Mouse (Mus musculus) limb, embryonic 10.5 days (tissue): ENCODE results near the gene Cnnm2. TPM values are rescaled to one million over a fixed set of nuclear protein-coding genes. Genes with fewer than 3 reads are reported as not detected.
"Not testable (repeated sequence)": the region's sequence is repeated elsewhere in the genome, so short reads cannot be mapped to it uniquely, and the experiment has no call there.

ENCODE experiments used
- DNase-seq: peaks from one replicate; pipeline ENCODE4 v3.0.0-alpha.2; 2017; ENCODE audit warnings: low spot score
- H3K27ac ChIP-seq: fragments of 300-500 bp; sonication (generic); 2 replicates; pipeline ENCODE4 v1.5.1; 2016; ENCODE audit warnings: mild to moderate bottlenecking
- H3K27me3 ChIP-seq: fragments of 300-500 bp; sonication (generic); 2 replicates; pipeline ENCODE4 v1.6.1; 2016; ENCODE audit warnings: low read depth, mild to moderate bottlenecking; ENCODE audit not compliant: poor library complexity, severe bottlenecking
- H3K36me3 ChIP-seq: fragments of 300-500 bp; sonication (generic); 2 replicates; pipeline ENCODE4 v1.6.1; 2016; ENCODE audit warnings: mild to moderate bottlenecking, moderate library complexity
- H3K4me1 ChIP-seq: fragments of 300-500 bp; sonication (generic); 2 replicates; pipeline ENCODE4 v1.6.1; 2016
- H3K4me3 ChIP-seq: fragments of 300-500 bp; sonication (generic); 2 replicates; pipeline ENCODE4 v1.5.1; 2016; ENCODE audit warnings: mild to moderate bottlenecking, moderate library complexity
- H3K9me3 ChIP-seq: fragments of 300-500 bp; sonication (generic); replicated peaks from 2 replicates; pipeline ENCODE4 v1.6.1; 2016; ENCODE audit warnings: mild to moderate bottlenecking
- WGBS: fragments of 180-500 bp; shearing (Covaris S2); methylation state at CpG from one replicate; pipeline ENCODE4 v1.1.7; 2016; 5-methylcytosine and 5-hydroxymethylcytosine counted together
- polyA plus RNA-seq: library from polyadenylated mRNA; unstranded; fragments of >200 nt; fragmentation: Nextera tagmentation; extraction: Ambion mirVana; gene quantifications from 2 replicates; pipeline ENCODE4 v1.2.1, GENCODE M21; 2016

Cnnm2 gene
- polyA plus RNA-seq, 1 experiment from 2014 or later, result 1.6 TPM

DNA sequence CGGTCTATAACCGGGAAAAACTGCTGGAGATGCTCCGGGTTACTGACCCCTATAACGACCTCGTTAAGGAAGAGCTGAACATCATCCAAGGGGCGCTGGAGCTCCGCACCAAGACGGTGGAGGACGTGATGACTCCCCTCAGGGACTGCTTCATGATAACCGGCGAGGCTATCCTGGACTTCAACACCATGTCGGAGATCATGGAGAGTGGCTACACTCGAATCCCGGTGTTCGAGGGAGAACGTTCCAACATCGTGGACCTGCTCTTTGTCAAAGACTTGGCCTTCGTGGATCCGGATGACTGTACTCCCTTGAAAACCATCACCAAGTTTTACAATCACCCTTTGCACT is 1.6 kb downstream of the Cnnm2 start:
- Histone ChIP-seq H3K4me3 (peak overlapping the region; percentile 86), H3K4me1 (peaks cover 24% of the 10 kb centered on the region), H3K27me3 (peaks cover 39% of the 10 kb centered on the region), H3K36me3 (no peaks in the 10 kb centered on the region), H3K9me3 (no peaks in the 10 kb centered on the region), H3K27ac (no peak overlapping the region)
- under 1% methylated on average over 19 of the region's 19 CpGs for WGBS
- DNase-seq, result peak; percentile 53

DNA sequence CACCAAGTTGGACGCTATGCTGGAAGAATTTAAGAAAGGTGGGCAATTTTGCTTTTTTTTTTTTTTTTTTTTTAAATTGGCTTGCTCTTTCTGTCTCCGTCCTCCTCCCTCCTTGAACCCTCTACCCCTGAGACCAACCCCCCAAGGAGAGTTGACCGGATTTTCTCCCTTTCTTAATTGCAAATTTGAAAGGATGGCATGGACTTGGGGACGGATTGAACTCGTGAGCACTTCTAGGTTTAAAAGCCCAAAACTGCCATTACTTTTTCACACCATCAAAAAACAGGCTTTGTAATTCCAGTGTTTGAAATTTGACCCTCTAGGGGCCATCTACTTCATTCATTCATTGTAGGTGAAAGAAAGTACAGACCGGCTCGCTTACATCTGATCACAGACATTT is 2.0 kb downstream of the Cnnm2 start:
- no peak overlapping the region for H3K27ac ChIP-seq
- peaks cover 24% of the 10 kb centered on the region for H3K4me1 ChIP-seq
- H3K27me3 ChIP-seq, result peaks cover 39% of the 10 kb centered on the region
- 7% methylated on average over 7 of the region's 7 CpGs for WGBS
- H3K9me3 ChIP-seq, result no peaks in the 10 kb centered on the region
- H3K36me3 ChIP-seq, result no peaks in the 10 kb centered on the region
- peak overlapping the region; percentile 86 for H3K4me3 ChIP-seq
- no peak for DNase-seq

DNA sequence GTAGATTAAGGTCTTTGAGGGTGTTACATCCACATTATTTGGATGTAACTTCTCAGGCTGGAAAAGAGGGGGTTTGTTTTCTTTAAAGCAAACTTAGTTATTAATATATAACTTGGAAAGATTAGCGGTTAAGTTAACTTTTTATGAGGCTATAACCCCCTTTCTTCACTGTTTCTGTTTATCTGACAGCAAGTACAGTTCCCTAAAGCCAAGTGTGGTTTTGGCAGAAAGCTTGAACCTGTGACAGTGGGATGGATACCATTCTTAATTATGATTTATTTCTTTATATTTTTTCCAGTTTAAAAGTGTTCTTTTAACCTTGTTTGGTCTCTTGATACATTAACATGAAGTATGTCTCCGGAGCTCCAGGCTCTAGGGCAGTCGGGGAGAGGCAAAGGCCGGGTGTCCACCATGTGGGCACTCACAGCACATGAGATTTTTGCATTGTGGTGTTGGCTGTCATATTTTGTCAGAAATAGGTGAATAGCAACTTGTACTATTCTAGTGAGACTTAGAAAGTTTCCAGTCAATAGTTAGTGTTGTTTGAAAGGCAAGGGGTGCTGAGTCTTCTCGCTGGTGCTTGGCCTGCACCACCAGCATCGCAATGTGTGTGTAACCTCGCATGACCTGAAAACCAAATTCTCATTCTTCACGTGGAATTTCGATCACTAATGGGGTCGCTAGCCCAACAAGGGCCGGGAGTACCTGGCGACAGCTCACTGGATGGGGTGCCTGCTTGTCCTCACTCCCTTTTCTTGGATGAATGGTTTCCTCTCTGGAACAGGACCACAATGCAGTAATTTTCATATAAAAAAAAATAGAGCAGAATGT is 2.8 kb downstream of the Cnnm2 start:
- H3K4me1 ChIP-seq, result peaks cover 24% of the 10 kb centered on the region
- no peak overlapping the region for H3K27ac ChIP-seq
- no peaks in the 10 kb centered on the region for H3K36me3 ChIP-seq
- no peak overlapping the region for H3K4me3 ChIP-seq
- no peaks in the 10 kb centered on the region for H3K9me3 ChIP-seq
- WGBS, result 66% methylated on average over 12 of the region's 12 CpGs
- H3K27me3 ChIP-seq, result peaks cover 34% of the 10 kb centered on the region
- no peak for DNase-seq

DNA sequence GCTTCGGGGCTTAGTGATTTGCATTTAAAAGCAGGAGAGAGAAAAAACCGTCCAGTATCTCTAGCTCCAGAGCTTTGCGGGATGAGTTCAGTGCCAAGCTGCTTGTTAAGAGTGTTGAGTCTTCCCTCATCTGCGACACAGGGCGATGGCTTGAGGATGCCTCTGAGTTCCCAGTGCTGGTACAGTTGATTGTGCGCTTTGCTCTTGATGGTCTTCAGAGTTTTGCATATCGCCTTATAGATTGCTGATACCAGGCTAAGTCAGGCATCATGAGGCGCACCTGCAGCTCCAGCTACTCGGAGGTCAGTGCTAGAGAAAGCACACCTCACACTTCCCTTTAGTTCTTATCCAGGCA is 3.3 kb downstream of the Cnnm2 start:
- Histone ChIP-seq H3K27ac (no peak overlapping the region), H3K36me3 (no peaks in the 10 kb centered on the region), H3K4me3 (no peak overlapping the region), H3K27me3 (peaks cover 32% of the 10 kb centered on the region), H3K4me1 (peaks cover 24% of the 10 kb centered on the region), H3K9me3 (no peaks in the 10 kb centered on the region)
- 74% methylated on average over 9 of the region's 9 CpGs for WGBS
- DNase-seq, result no peak

DNA sequence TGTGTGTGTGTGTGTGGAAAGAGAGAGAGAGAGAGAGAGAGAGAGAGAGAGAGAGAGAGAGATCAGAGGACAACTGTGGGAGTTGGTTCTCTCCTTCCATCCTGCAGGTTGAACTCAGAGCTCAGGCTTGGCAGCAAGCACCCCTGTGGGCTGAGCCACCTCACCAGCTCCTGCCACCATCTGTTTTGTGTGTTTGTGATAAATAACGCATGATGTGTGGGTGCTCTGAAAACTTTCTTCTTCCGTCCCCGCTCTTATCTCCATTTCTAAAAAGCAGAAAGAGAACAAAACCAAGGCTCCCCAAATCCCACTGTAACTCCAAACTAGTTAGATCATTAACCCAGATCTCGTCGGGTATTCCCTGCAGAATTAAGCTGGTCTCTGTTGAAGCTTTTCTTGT is 4.7 kb downstream of the Cnnm2 start:
- peaks cover 32% of the 10 kb centered on the region for H3K27me3 ChIP-seq
- WGBS, result 76% methylated on average over 5 of the region's 5 CpGs

DNA sequence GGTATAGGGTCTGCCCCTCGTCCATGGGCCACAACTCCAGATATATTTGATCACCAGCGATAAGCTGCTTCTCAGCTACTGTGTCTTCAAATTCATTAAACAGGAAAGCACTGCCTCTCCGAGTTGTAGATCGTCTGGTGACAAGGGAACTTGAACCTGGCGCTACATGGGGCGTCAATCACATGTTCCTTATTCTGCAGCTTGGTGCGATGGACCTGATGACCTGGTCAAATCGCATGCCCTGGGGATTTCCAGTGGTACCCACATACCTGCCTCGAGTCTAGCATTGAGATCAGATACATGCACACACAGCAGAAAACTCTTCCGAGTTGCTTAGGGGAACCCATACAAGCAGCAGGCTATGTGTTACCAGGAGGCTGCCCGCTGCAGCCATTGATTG is 8.4 kb downstream of the Cnnm2 start:
- DNase-seq, result no peak
- peaks cover 3% of the 10 kb centered on the region for H3K27me3 ChIP-seq
- 93% methylated on average over 11 of the region's 11 CpGs for WGBS
- H3K4me3 ChIP-seq, result no peak overlapping the region
- peaks cover 19% of the 10 kb centered on the region for H3K4me1 ChIP-seq
- no peak overlapping the region for H3K27ac ChIP-seq
- H3K9me3 ChIP-seq, result no peaks in the 10 kb centered on the region
- H3K36me3 ChIP-seq, result no peaks in the 10 kb centered on the region

More for the DNA sequence above, 4.7 kb downstream of the Cnnm2 start:
- no peak for DNase-seq
- Histone ChIP-seq H3K36me3 (no peaks in the 10 kb centered on the region), H3K9me3 (no peaks in the 10 kb centered on the region), H3K27ac (no peak overlapping the region), H3K4me3 (no peak overlapping the region), H3K4me1 (peaks cover 26% of the 10 kb centered on the region)

DNA sequence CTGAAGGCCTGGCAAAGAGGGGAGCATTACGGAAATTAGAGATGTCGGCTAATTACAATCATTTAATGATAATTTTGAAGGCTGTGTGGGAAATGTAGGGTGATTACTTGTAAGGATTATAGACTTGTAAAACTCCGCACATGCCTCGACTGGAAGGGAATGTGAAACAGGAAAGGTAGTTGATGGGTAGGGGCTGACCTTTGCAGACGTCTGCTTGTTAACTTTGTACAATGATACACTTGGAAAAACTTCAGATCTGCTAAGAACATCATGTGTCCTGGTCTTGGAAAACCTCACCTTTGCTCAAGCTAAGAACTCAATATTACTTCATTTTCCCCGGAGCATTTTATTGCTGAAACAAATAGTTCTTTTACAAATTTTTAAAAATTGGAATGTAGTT is 10.4 kb downstream of the Cnnm2 start:
- Histone ChIP-seq H3K4me3 (no peak overlapping the region), H3K9me3 (no peaks in the 10 kb centered on the region), H3K36me3 (no peaks in the 10 kb centered on the region), H3K27me3 (no peaks in the 10 kb centered on the region), H3K27ac (no peak overlapping the region), H3K4me1 (peaks cover 19% of the 10 kb centered on the region)
- 70% methylated on average over 6 of the region's 6 CpGs for WGBS
- DNase-seq, result no peak

DNA sequence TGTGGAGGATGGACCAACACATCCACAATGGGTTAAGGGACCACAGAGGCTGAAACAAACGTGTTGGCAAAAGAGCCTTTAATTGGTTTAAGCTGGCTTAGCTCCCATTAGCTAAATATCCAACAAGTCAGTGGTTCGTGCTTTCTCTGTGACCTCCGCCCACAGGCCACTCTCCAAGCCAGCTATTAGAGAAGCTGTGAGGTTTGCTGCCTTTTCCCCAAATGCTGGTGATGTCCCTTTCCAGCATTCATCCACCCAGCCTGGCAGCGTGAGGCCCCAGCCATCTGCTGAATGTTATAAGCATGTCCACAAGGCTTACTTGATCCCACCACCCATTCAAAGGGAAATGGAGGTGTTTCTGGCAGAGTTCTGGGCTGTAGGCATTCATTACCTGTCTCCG is 15.0 kb downstream of the Cnnm2 start:
- Histone ChIP-seq H3K4me3 (no peak overlapping the region), H3K36me3 (no peaks in the 10 kb centered on the region), H3K27me3 (no peaks in the 10 kb centered on the region), H3K27ac (no peak overlapping the region), H3K9me3 (no peaks in the 10 kb centered on the region), H3K4me1 (peaks cover 10% of the 10 kb centered on the region; the same call in 1 of the 2 replicates)
- 59% methylated on average over 5 of the region's 5 CpGs for WGBS
- no peak for DNase-seq

DNA sequence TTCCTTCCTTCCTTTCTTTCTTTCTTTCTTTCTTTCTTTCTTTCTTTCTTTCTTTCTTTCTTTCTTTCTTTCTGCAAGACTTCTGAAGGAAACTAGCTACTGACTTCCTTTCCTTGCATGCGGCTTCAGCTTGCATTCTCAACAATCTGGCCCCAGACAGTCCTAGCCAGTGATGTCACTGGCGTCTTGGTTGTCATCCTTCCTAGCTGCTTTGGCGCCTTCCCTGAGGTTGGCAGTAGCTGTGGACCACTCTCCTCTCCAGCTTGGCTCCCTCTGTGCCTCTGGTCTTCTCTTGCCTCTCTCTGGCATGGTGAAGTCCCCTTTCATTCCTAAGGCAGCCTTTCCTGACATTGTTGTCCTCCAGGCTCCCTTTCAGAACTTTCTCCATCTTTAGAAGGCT is 15.5 kb downstream of the Cnnm2 start:
- DNase-seq, result no peak
- Histone ChIP-seq H3K27me3 (no peaks in the 10 kb centered on the region), H3K4me3 (no peak overlapping the region), H3K36me3 (no peaks in the 10 kb centered on the region), H3K9me3 (no peaks in the 10 kb centered on the region), H3K27ac (no peak overlapping the region), H3K4me1 (peaks cover 6% of the 10 kb centered on the region; the same call in 1 of the 2 replicates)
- WGBS, result 85% methylated on average over 3 of the region's 3 CpGs

DNA sequence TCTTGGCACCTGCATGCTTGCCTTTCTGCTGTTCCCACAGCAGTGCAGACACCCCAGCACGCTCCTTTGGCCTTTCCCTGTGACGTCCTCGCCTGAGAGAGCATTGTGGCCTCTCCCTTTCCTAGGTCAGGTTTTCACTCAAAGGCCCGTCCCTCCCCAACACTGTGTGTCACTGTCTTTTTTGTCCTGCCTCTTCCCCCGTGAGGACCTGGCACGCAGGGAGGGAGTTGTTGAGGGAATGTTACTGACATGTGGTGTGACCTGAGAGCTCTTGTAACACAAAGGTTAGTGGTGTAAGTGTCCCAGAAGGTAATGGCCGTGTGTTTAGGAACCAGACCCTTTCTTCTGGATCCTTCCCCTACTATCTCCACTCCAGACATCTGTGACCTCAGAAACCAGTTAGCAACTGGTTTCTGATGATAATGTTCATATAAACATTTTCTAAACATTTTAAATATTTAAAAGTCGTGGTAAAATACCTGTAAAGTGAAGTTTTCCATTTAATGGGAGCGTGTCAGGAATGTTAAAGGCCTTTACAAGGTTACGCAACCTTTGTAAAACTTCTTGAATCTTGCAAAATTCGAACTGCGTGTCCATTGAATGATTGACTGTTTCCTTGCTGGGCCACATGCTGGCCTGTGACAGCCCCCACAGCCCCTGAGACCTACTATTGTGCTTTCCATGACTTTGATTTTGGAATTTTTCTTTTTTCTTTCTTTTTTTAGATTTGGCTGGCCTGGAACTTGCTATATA is 16.7 kb downstream of the Cnnm2 start:
- DNase-seq, result no peak
- Histone ChIP-seq H3K4me3 (no peak overlapping the region), H3K9me3 (no peaks in the 10 kb centered on the region), H3K36me3 (no peaks in the 10 kb centered on the region), H3K27me3 (no peaks in the 10 kb centered on the region), H3K27ac (no peak overlapping the region), H3K4me1 (no peaks in the 10 kb centered on the region)
- WGBS, result 74% methylated on average over 12 of the region's 12 CpGs

DNA sequence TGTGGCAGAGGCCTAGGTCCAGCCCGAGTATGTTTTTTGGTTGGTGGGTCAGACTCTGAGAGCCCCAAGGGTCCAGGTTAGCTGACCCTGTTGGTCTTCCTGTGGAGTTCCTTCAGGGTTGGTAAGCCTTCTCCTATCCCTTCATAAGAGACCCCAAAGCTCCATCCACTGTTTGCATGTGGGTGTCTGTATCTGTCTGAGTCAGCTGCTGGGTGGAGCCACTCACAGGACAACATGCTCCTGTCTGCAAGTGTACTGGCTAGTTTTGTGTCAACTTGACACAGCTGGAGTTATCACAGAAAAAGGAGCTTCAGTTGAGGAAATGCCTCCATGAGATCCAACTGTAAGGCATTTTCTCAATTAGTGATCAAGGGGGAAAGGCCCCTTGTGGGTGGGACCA is 17.7 kb downstream of the Cnnm2 start:
- not testable (repeated sequence) for H3K36me3 ChIP-seq, H3K27me3 ChIP-seq, H3K9me3 ChIP-seq, H3K27ac ChIP-seq, DNase-seq, H3K4me1 ChIP-seq, H3K4me3 ChIP-seq
- WGBS, result 90% methylated on average over 1 of the region's 1 CpGs

DNA sequence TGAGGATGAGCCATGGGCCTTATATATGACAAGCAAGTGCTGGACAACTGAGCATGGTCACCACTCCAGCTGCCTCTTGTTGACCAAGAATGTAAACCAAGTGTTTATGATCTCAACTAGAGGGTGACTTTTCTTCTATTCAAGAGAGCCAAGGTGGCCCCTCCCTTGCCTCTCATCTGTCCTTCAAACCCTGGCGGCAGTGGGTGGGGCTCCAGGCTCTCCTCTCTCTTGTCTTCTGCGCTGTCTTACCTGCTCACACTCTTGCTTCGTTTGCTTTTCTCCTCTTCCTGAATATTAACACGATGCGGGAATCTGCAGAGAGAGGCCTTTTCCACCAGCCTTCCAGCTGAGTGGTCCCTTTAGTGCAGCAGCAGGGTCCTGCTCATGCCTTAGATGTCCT is 22.6 kb downstream of the Cnnm2 start:
- WGBS, result 68% methylated on average over 5 of the region's 5 CpGs
- H3K27ac ChIP-seq, result no peak overlapping the region
- no peak overlapping the region for H3K4me3 ChIP-seq

DNA sequence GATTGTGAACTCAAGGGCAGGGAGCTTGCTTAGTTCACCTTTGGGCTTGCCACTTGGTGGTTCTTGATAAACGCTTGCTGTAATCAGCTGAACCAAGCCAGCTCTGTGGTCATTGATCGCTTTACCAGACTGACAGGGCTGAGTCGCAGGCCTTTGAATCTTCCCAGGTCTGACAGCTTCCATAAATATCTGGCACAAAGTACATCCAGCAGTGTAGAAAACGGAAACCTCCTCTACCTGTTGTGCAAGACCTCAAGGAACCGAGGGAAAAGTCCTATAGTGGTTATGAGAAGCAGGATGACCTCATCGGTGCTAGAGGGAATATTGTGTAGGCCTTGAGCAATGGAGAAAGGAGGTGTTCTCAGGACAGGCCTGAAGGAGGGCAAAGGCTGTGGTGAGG is 23.1 kb downstream of the Cnnm2 start:
- 78% methylated on average over 6 of the region's 6 CpGs for WGBS
- Histone ChIP-seq H3K27me3 (no peaks in the 10 kb centered on the region), H3K4me1 (no peaks in the 10 kb centered on the region), H3K36me3 (no peaks in the 10 kb centered on the region), H3K4me3 (no peak overlapping the region), H3K9me3 (no peaks in the 10 kb centered on the region), H3K27ac (no peak overlapping the region)
- DNase-seq, result no peak

More for the DNA sequence above, 22.6 kb downstream of the Cnnm2 start:
- no peak for DNase-seq
- H3K36me3 ChIP-seq, result no peaks in the 10 kb centered on the region
- H3K27me3 ChIP-seq, result no peaks in the 10 kb centered on the region
- H3K9me3 ChIP-seq, result no peaks in the 10 kb centered on the region
- H3K4me1 ChIP-seq, result no peaks in the 10 kb centered on the region
